Mouse (Mus musculus) olfactory bulb, adult 2 months (tissue): Measurements from ENCODE around the gene Btbd19. TPM values are rescaled to one million over a fixed set of nuclear protein-coding genes. Genes with fewer than 3 reads are reported as not detected.

Source experiments
- H3K27ac ChIP-seq: fragments of 200-500 bp; 2 replicates; pipeline ENCODE4 v1.5.1; 2012; ENCODE audit warnings: low read depth, low read length; ENCODE audit not compliant: insufficient read depth
- H3K4me1 ChIP-seq: fragments of 200-500 bp; 2 replicates; pipeline ENCODE4 v1.6.1; 2012; ENCODE audit warnings: low read length; ENCODE audit not compliant: control insufficient read depth, insufficient read depth
- H3K4me3 ChIP-seq: fragments of 200-500 bp; 2 replicates; pipeline ENCODE4 v1.5.1; 2012; ENCODE audit warnings: mild to moderate bottlenecking, low read depth, low read length, moderate library complexity; ENCODE audit not compliant: insufficient read depth
- CTCF ChIP-seq: fragments of 200-500 bp; IDR thresholded peaks from 2 replicates; pipeline ENCODE4 v1.5.1; 2012; ENCODE audit warnings: low read depth, mild to moderate bottlenecking, low read length, moderate library complexity; ENCODE audit not compliant: insufficient read depth
- POLR2A ChIP-seq: fragments of 200-500 bp; IDR thresholded peaks from 2 replicates; pipeline ENCODE4 v1.6.1; 2012; ENCODE audit warnings: mild to moderate bottlenecking, low read depth, low read length, moderate library complexity; ENCODE audit not compliant: insufficient read depth
- WGBS: fragments of 180-500 bp; shearing (Covaris S2); methylation state at CpG from one replicate; pipeline ENCODE4 v1.1.7; 2018; 5-methylcytosine and 5-hydroxymethylcytosine counted together
- polyA plus RNA-seq: library from polyadenylated mRNA; stranded (reverse); fragments of >200 nt; gene quantifications from 2 replicates; pipeline ENCODE4 v1.2.4, GENCODE M21; 2012; ENCODE audit warnings: low replicate concordance; ENCODE audit not compliant: missing spikeins, insufficient read depth, insufficient read length

The Btbd19 gene
- polyA plus RNA-seq, 1 experiment, result not detected

- 88% methylated on average over 10 of the region's 10 CpGs for WGBS
- TF ChIP-seq POLR2A (no peak), CTCF (no peak)
- H3K4me1 ChIP-seq, result no peaks in the 10 kb centered on the region
Measured at GRCm38 (mm10) chr4:117104672-117105071, 20.9 kb downstream of the Btbd19 start.

GRCm38 (mm10) chr4:117101218-117101617 lies 24.3 kb downstream of the Btbd19 start:
- no peak overlapping the region for H3K27ac ChIP-seq
- no peak overlapping the region for H3K4me3 ChIP-seq
- no peak for TF ChIP-seq POLR2A
- TF ChIP-seq CTCF, result no peak
- WGBS, result 62% methylated on average over 7 of the region's 7 CpGs
- H3K4me1 ChIP-seq, result peaks cover 11% of the 10 kb centered on the region

More at GRCm38 (mm10) chr4:117104672-117105071, 20.9 kb downstream of the Btbd19 start:
- H3K4me3 ChIP-seq, result no peak overlapping the region
- H3K27ac ChIP-seq, result no peak overlapping the region

DNA sequence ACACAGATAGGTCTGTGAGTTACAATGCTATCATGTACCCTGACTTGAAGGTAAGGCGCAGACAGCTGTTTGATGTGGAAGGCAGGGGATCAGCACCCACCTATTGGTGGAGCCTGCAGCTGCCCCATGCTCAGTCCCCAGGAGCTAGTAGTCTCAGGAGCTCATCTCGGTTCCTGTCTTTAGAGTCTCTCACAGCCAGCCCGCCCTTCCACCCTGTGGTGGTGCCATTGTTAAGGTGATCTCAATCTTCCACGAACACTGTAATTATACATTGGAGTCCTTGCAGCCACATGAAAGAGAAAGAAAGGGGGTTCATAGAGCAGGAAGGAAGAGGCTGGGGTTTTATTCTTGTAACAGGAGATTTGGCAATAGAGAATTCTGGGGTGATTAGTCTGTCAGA lies 25.5 kb downstream of the Btbd19 start:
- TF ChIP-seq POLR2A, result no peak
- TF ChIP-seq CTCF, result no peak
- H3K27ac ChIP-seq, result no peak overlapping the region
- 66% methylated on average over 4 of the region's 4 CpGs for WGBS

DNA sequence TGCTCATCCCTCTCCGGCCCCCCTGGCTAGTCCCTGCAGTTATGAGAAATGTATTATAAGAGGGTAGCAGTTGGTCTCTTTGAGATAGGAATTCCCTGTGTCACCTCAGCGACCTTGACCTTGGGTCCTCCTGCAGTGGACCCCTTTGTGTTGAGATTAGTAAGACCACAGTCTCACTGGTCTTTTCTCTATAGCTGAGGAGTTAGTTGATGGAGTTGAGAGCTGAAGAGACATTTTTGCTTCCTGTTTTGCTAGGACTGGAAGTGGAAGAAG lies 26.8 kb downstream of the Btbd19 start:
- WGBS, result 76% methylated on average over 2 of the region's 2 CpGs
- Histone ChIP-seq H3K27ac (no peak overlapping the region), H3K4me1 (peaks cover 19% of the 10 kb centered on the region), H3K4me3 (no peak overlapping the region)
- no peak for TF ChIP-seq POLR2A
- TF ChIP-seq CTCF, result no peak

More for the DNA sequence above, 25.5 kb downstream of the Btbd19 start:
- Histone ChIP-seq H3K4me1 (peaks cover 19% of the 10 kb centered on the region), H3K4me3 (no peak overlapping the region)

DNA sequence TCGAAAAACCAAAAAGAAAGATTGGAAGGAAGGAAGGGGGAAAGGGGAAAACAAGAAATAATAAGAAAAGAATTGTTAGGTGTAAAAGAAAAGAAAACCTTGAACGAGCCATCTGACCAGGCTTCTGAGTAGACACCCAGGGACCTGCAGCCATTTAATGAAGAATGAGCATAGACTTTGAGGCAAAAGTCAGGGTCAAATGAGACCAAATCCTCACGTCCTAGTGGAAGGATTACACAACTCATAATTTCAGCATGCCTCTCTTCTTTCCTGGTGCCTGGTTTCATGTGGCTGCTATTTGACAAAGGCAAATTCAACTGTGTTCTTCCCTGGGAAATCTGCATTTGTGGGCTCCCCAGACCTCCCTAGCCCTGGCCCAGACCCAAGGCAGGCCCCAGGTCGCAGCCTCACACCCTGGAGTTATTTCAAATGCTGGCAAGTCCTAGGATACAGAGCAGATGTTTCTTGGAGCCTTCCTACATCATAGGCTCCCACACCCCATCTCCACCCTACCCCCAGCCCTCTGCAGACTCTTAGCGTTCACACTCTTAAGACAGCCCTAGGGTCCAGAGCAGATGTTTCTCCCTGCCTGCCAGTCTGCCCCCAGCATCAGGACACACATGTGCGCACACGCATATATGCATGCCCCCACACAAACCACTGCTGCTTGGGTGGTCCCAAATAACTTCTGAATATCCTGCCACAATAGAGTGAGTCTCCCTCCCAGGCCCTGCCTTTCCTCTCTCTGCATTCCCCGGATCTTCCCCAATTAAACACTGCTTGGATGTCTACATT lies 27.4 kb downstream of the Btbd19 start:
- H3K27ac ChIP-seq, result no peak overlapping the region
- H3K4me3 ChIP-seq, result no peak overlapping the region
- WGBS, result 60% methylated on average over 8 of the region's 8 CpGs
- no peak for TF ChIP-seq POLR2A
- TF ChIP-seq CTCF, result no peak
- H3K4me1 ChIP-seq, result peaks cover 19% of the 10 kb centered on the region

GRCm38 (mm10) chr4:117096666-117097065 lies 28.9 kb downstream of the Btbd19 start:
- Histone ChIP-seq H3K27ac (no peak overlapping the region), H3K4me1 (peaks cover 19% of the 10 kb centered on the region), H3K4me3 (peak overlapping the region; percentile 28)
- WGBS, result 19% methylated on average over 5 of the region's 5 CpGs
- no peak for TF ChIP-seq POLR2A
- no peak for TF ChIP-seq CTCF

DNA sequence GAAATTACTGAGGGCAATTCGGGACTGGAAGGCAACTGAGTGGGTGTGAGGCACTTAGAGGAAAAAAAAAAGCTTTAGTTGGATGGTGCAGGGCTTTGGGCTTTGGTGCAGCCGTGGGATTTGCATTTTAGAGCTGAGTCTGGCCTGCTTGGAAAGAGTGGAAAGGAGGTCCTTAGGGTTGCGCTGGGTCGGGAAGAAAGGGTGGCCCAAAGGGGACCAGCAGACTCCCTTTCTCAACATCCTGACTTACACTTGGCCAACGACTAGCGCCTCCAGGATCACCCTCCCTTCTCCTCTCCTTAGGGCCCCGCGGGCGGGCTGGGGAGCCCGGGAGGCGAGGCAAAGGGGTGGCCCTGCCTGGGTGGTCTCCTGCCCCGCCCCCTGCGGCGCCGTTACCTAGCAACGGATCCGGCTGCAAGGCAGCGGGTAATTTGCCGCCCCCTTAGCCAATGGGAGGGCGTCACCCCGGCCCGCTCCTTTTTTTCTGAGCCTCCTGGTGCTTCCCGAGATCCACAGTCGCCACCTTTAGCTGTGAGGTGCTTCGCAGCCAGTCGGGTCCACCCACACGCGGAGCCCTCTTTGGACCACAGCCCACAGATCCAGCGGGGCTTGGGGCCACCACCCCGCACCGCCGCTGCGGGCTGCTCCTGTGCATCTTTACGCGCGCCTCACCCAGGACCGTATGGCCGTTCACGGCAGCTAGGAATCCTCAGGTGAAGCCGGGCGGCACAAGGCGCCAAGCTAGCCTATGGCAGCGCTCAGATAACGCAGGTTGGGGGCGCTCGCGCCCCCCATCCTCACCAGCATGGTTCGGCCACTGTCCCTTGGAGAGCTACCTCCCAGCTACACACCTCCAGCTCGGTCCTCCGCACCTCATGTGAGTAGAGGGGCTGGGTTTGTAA lies 29.7 kb downstream of the Btbd19 start, which contains the start of gene Ptch2:
Ptch2 (plus strand) TSS at position 525 of the 902 bp plus-strand sequence.
- Histone ChIP-seq H3K4me3 (peak within 1 kb of the TSS; percentile 73), H3K27ac (no peak within 1 kb of the TSS; the same call in 1 of the 2 replicates), H3K4me1 (peaks cover 19% of the 10 kb centered on the region)
- no peak for TF ChIP-seq CTCF
- TF ChIP-seq POLR2A, result no peak
- WGBS, result under 1% methylated on average over 49 of the region's 50 CpGs

DNA sequence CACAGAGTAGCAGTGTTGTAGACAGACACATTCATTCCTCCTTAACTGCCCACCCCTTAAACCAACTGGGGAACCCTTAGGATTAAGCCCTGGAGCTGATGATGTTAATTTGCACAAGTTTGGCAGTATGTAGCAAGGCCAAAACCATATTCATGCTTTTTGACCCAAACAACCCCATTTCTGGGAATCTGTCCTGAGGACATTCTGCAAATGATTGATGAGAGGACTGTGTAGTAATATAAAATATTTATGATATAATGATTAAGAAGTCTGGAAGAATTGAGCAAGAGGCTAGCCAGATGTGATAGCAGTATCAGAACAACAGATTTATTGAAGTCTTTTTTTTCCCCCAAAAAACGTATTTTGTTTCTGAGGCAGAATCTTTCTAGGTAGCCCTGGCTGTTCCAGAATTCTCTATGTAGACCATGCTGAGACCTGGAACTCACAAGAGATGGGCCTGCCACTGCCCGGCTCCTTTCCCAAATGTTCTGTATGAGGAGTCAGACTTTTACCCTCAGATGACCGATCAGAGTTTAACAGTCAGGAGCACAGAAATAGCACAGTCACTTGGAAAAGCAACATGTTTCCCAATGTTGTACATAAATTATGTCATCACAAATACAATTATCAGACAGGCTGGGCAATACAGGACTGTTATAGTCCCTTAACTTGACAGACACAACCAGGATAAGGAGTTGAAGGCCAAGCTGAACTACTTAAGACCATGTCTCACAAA lies 30.7 kb downstream of the Btbd19 start:
- WGBS, result 77% methylated on average over 3 of the region's 3 CpGs
- Histone ChIP-seq H3K27ac (no peak overlapping the region), H3K4me3 (no peak overlapping the region), H3K4me1 (peaks cover 19% of the 10 kb centered on the region)
- no peak for TF ChIP-seq POLR2A
- TF ChIP-seq CTCF, result no peak

DNA sequence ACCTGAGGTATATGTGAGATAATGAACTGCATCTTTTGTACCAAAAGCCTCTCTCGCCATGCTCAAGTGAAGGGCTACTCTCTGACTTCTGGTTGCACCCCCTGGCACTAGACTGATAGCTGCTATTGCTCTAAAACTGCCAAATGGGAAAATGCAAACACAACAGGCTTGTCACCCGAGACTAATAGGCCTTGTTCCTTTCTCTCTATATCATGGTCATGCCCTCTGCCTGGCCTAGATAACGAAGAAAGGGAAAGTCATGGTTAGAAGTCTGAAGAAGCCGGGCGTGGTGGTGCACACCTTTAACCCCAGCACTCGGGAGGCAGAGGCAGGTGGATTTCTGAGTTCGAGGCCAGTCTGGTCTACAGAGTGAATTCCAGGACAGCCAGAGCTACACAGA lies 34.9 kb downstream of the Btbd19 start:
- H3K4me3 ChIP-seq, result no peak overlapping the region
- 88% methylated on average over 7 of the region's 7 CpGs for WGBS
- H3K27ac ChIP-seq, result no peak overlapping the region
- TF ChIP-seq CTCF (no peak), POLR2A (no peak)
- H3K4me1 ChIP-seq, result peaks cover 2% of the 10 kb centered on the region
